ENCODE assay signal across 22 mouse cellular contexts in genomic region chr10:84329822-84330221, GRCm38 (mm10).
DNase-seq lines count a peak whose midpoint lies in the region; ATAC-seq lines count a peak whose summit lies in the region.
"Had no signal": no experiment of that assay in that cellular context is flagged by ENCODE, and none has a peak within 500 bp of the region (broad histone marks: within the 10 kb centered on the region; RNA-seq: fewer than 3 reads in every experiment).

No protein-coding gene starts in this region.

- no peak for ATAC-seq in midbrain, embryonic 11.5 days (ENCODE audit: low FRiP score)
- ATAC-seq in megakaryocyte, adult 5-6 weeks (ENCODE audit: poor library complexity, severe bottlenecking): peak; percentile 87
- no peak for ATAC-seq in forebrain, embryonic 12.5 days (ENCODE audit: low FRiP score)
- ATAC-seq: forebrain, embryonic 13.5 days; forebrain, embryonic 15.5 days; forebrain, postnatal 0 days had no signal

- peak; percentile 67 for DNase-seq in midbrain, embryonic 11.5 days (ENCODE audit: low spot score, missing footprints)
- DNase-seq in midbrain, embryonic 10.5 days (ENCODE audit: low spot score): no peak
- no peak for DNase-seq in lung, postnatal 25 days (ENCODE audit: low spot score)
- DNase-seq: adrenal gland, adult 2 months; adrenal gland, postnatal 10 days; adrenal gland, postnatal 25 days; cerebellum, adult 11 months; cerebellum, adult 18-20 months; cerebellum, adult 8-10 months; cerebellum, adult 9-11 months; cerebellum, postnatal 14 days; cerebellum, postnatal 36 days; embryo, embryonic 11 days; forebrain, postnatal 0 days had no signal

- no peaks in the 10 kb centered on the region for H3K4me1 ChIP-seq in midbrain, embryonic 11.5 days (ENCODE audit: control insufficient read depth, insufficient read depth, low read length)
- H3K4me1 ChIP-seq in midbrain, embryonic 10.5 days: no peaks in the 10 kb centered on the region
- H3K4me1 ChIP-seq in forebrain, embryonic 12.5 days: no peaks in the 10 kb centered on the region
- H3K4me1 ChIP-seq: embryonic facial prominence, embryonic 13.5 days; embryonic facial prominence, embryonic 15.5 days; forebrain, embryonic 10.5 days; forebrain, embryonic 13.5 days; forebrain, embryonic 15.5 days had no signal

- WGBS in midbrain, embryonic 11.5 days: 94% methylated on average over 7 of the region's 7 CpGs
- 94% methylated on average over 7 of the region's 7 CpGs for WGBS in midbrain, embryonic 10.5 days
- WGBS in forebrain, embryonic 12.5 days: 93% methylated on average over 7 of the region's 7 CpGs

- H3K4me2 ChIP-seq in midbrain, embryonic 11.5 days: no peak overlapping the region
- H3K4me2 ChIP-seq in forebrain, embryonic 12.5 days: no peak overlapping the region
- H3K4me2 ChIP-seq: embryonic facial prominence, embryonic 13.5 days; embryonic facial prominence, embryonic 15.5 days; forebrain, embryonic 13.5 days; forebrain, embryonic 15.5 days had no signal

- no peak overlapping the region for H3K9ac ChIP-seq in midbrain, embryonic 11.5 days (ENCODE audit: low read length)
- H3K9ac ChIP-seq in forebrain, embryonic 12.5 days: no peak overlapping the region
- H3K9ac ChIP-seq: embryonic facial prominence, embryonic 13.5 days; embryonic facial prominence, embryonic 15.5 days; forebrain, embryonic 13.5 days; forebrain, embryonic 15.5 days; forebrain, postnatal 0 days had no signal

- no peaks in the 10 kb centered on the region for H3K27me3 ChIP-seq in midbrain, embryonic 11.5 days (ENCODE audit: control insufficient read depth, insufficient read depth, low read length)
- H3K27me3 ChIP-seq in midbrain, embryonic 10.5 days (ENCODE audit: low read depth, poor library complexity, severe bottlenecking): no peaks in the 10 kb centered on the region
- H3K27me3 ChIP-seq in forebrain, embryonic 12.5 days: no peaks in the 10 kb centered on the region
- H3K27me3 ChIP-seq: embryonic facial prominence, embryonic 13.5 days; embryonic facial prominence, embryonic 15.5 days; forebrain, embryonic 13.5 days; forebrain, embryonic 15.5 days had no signal

- H3K4me3 ChIP-seq in midbrain, embryonic 11.5 days (ENCODE audit: low read depth, low read length): no peak overlapping the region
- H3K4me3 ChIP-seq in midbrain, embryonic 10.5 days: no peak overlapping the region
- no peak overlapping the region for H3K4me3 ChIP-seq in forebrain, embryonic 12.5 days (replicated peaks)
- H3K4me3 ChIP-seq: embryonic facial prominence, embryonic 13.5 days; embryonic facial prominence, embryonic 15.5 days; erythroblast, embryonic 14.5 days; forebrain, embryonic 10.5 days; forebrain, embryonic 13.5 days; forebrain, embryonic 15.5 days had no signal

- no peak overlapping the region for H3K27ac ChIP-seq in midbrain, embryonic 11.5 days (ENCODE audit: low read depth, low read length)
- no peak overlapping the region for H3K27ac ChIP-seq in midbrain, embryonic 10.5 days (replicated peaks)
- H3K27ac ChIP-seq in forebrain, embryonic 12.5 days: no peak overlapping the region
- H3K27ac ChIP-seq: embryonic facial prominence, embryonic 13.5 days; embryonic facial prominence, embryonic 15.5 days; forebrain, embryonic 10.5 days; forebrain, embryonic 13.5 days; forebrain, embryonic 15.5 days had no signal

- no peaks in the 10 kb centered on the region for H3K36me3 ChIP-seq in midbrain, embryonic 11.5 days (ENCODE audit: control insufficient read depth, insufficient read depth, low read length)
- H3K36me3 ChIP-seq in midbrain, embryonic 10.5 days: no peaks in the 10 kb centered on the region
- no peaks in the 10 kb centered on the region for H3K36me3 ChIP-seq in forebrain, embryonic 12.5 days (replicated peaks)
- H3K36me3 ChIP-seq: embryonic facial prominence, embryonic 13.5 days; embryonic facial prominence, embryonic 15.5 days; forebrain, embryonic 10.5 days; forebrain, embryonic 15.5 days had no signal

- H3K9me3 ChIP-seq in midbrain, embryonic 11.5 days (ENCODE audit: control insufficient read depth, low read length): no peaks in the 10 kb centered on the region
- no peaks in the 10 kb centered on the region for H3K9me3 ChIP-seq in midbrain, embryonic 10.5 days (replicated peaks)
- H3K9me3 ChIP-seq in forebrain, embryonic 12.5 days: no peaks in the 10 kb centered on the region; the same call in 1 of the 2 replicates
- H3K9me3 ChIP-seq: embryonic facial prominence, embryonic 15.5 days; forebrain, embryonic 13.5 days; forebrain, embryonic 15.5 days had no signal
